Mouse (Mus musculus) activated CD4-positive, CD25-positive, alpha-beta regulatory T cell, adult 4 months (primary cell): ENCODE data around the gene H2-DMa. TPM values are rescaled to one million over a fixed set of nuclear protein-coding genes. Genes with fewer than 3 reads are reported as not detected.

Source experiments
- ATAC-seq: one replicate; pipeline ENCODE4 v1.8.0; 2017
- polyA plus RNA-seq, 2 experiments: library from polyadenylated mRNA; unstranded; fragments of 100-300 nt; shearing (Covaris generic); gene quantifications; one replicate each; pipeline ENCODE4 v1.2.1; 2017

H2-DMa gene
- polyA plus RNA-seq, 2 experiments from 2014 or later = 152 to 211 TPM

- ATAC-seq = peak; percentile 28
These were observed 45.0 kb downstream of the H2-DMa start for GRCm38 (mm10) chr17:34164202-34164895.

DNA sequence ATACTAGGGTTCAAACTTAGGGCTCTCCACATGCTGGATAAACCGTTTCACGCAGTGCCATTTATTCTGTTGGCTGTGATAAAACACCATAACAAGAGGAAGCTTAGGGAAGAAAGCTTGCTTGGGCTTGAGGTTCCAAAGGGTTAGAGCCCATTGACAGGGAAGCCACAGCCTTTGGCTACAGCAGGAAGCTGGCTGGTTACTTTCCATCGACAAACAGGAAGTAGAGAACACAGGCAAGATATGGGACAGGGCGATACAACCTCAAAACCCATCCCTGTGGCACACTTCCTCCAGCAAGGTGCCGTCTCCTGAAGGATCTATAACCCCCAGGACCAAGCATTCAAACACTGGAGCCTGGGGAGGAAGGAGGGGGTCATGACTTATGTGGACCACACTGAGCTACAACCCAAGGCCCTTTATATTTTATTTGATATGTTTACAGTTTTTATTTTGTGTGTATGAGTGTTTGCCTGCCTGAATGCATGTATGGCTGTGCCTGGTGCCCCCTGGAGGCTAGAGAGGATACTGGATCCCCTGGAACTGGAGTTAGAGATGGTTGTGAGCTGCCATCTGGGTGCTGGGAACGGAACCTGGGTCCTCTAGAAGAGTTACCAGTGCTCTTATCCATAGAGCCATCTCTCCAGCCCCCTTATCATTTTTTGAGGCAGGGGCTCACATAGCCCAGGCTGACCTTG lies 45.8 kb downstream of the H2-DMa start:
- ATAC-seq = no peak

- ATAC-seq = no peak
These were observed 49.9 kb downstream of the H2-DMa start for GRCm38 (mm10) chr17:34169279-34169678.

- no peak for ATAC-seq
These were observed 51.1 kb downstream of the H2-DMa start for GRCm38 (mm10) chr17:34170487-34170876.

DNA sequence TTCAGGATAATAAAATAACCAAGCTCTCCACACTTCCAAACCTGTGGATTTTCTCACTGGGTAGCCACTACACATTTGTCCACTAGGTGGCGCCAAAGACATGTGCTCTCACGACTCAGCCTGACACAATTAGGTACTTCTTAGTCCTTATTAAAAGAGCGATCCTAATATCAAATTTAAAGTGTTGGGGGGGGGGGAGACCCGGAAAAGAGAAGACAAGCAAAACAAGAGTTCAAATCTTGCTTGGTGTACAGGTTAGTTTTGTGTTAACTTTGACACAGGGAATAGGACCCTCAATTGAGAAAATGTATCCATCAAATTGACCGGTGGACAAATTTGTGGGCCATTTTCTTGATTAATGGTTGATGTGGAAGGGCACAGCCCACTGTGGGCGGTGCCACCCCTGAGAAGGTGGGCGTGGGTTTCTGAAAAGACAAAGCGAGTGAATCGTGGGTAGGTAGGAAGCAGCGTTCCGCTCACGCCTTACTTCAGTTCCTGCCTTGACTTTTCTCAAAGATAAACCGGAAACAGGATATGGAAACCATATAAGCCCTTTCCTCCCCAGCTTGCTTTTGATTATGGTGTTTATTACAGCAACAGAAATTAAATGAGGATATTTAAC lies 51.6 kb downstream of the H2-DMa start:
- ATAC-seq = peak; percentile 94

- no peak for ATAC-seq
These were observed 53.2 kb downstream of the H2-DMa start for GRCm38 (mm10) chr17:34172528-34172927.

DNA sequence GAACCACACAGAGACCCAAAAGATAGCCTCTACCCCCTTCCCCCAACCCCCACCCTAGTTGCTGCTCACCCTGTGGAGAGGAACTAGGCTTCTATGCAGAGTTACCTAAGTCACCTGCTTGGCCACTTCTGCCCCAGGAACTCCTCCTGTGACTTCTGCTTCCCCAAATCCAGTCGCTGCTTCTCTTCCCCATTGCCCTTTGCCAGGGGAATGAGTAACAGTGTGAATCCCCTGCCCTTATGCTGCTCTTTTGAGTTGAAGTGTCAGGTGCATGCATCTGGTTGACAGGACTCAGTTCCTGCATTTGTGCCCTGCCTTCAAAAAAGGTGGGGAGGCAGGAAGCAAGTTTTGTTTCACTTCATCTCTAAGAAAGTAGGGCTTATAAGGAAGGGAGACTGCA lies 54.7 kb downstream of the H2-DMa start:
- no peak for ATAC-seq

GRCm38 (mm10) chr17:34177179-34177578 lies 57.8 kb downstream of the H2-DMa start:
- ATAC-seq = no peak

- no peak for ATAC-seq
These were observed 59.7 kb downstream of the H2-DMa start for GRCm38 (mm10) chr17:34179019-34179418.

- no peak for ATAC-seq
These were observed 60.8 kb downstream of the H2-DMa start for GRCm38 (mm10) chr17:34179913-34180859.

DNA sequence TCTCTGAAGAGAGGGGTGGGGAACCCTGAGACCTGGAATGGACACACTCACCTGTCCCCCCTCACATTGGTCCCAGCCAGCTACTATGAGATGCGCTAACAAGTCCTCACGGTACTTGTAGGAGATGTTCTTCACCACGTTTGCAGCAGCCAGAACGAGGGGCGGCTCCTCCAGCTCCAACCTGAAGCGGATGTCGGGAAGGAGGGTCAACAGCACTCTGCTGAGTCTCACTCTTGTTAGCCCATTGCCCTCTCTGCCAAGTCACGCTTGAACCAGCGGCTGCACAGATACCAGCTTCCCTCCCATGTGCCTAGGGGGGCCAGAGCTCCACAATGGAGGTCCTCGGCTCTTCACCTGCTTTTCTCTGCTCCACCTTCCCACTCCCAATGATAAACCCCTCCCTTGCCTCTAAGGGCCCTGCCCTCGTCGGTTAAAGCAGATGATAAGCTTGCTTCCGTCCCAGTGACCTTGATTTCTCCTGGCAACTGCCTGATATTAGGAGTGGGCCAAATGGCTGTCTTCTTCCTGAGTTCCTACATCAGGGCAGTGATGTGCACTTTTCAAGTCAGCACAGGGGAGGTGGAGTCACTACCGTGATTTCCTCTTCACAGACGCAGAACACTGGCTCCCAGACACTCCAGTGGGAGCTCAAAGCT lies 64.4 kb downstream of the H2-DMa start:
- ATAC-seq = no peak

- no peak for ATAC-seq
These were observed 66.2 kb downstream of the H2-DMa start for GRCm38 (mm10) chr17:34185526-34185925.

- peak; percentile 43 for ATAC-seq
These were observed 67.5 kb downstream of the H2-DMa start for GRCm38 (mm10) chr17:34186885-34187260.

DNA sequence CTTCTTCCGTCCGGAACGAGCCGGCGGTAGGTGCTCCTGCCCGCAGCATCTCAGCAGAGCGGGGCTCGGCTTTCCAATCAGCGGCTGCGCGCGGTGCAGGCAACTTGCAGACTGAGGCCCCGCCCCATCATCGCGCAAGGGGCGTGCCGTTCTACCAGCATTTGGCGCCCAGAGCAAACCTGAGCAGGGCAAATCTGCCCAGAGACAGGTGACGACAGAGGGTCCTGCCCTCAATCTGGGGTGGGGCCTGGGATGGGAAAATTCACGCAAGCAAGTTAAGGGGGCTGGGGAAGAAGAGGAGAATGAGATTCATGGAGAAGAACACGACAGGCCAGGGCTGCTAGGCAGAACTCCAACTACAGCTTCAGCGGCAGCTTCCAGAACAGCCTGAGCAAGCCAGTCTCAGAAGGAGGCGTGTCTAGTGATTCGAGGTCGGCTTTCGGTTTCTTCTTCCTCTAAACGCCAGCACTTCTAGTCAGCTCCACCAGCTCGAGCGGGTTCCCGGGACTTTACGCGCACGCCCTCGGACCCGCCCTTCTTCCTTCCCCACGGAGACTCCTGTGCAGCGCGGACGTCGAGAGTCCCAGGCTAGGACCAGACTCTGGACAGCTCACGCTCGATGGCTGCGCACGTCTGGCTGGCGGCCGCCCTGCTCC lies 68.0 kb downstream of the H2-DMa start, which contains the start of the genes Tap1 and Psmb9:
Gene Tap1 (plus strand): TSS at position 293 of the 656 bp plus-strand sequence.
Gene Psmb9 (minus strand): TSS at position 504 of the 656 bp plus-strand sequence.
- peak; percentile 88 for ATAC-seq

DNA sequence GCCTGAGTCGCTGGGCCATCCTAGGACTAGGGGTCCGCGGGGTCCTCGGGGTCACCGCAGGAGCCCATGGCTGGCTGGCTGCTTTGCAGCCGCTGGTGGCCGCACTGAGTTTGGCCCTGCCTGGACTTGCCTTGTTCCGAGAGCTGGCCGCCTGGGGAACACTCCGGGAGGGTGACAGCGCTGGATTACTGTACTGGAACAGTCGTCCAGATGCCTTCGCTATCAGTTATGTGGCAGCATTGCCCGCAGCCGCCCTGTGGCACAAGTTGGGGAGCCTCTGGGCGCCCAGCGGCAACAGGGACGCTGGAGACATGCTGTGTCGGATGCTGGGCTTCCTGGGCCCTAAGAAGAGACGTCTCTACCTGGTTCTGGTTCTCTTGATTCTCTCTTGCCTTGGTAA lies 68.7 kb downstream of the H2-DMa start:
- no peak for ATAC-seq

Other genes starting within 250 kb of the H2-DMa start
- not detected for gene Gm7029, start 245.7 kb upstream of the H2-DMa start, polyA plus RNA-seq
- gene Kifc1, start 228.9 kb upstream of the H2-DMa start, polyA plus RNA-seq = 1 to 10 TPM; 1.5 to 2.5 TPM
- 10 to 100 TPM in 1 of 2 experiments, 1 to 10 TPM in 1; 6.5 to 15.4 TPM for gene Platr17, start 214.4 kb upstream of the H2-DMa start, polyA plus RNA-seq
- 100 to 1,000 TPM in 1 of 2 experiments, 10 to 100 TPM in 1; 97.4 to 149 TPM for gene Daxx, start 210.1 kb upstream of the H2-DMa start, polyA plus RNA-seq
- gene Tapbp, start 203.6 kb upstream of the H2-DMa start, polyA plus RNA-seq = 100 to 1,000 TPM; 299 to 436 TPM
- gene Zbtb22, start 203.6 kb upstream of the H2-DMa start, polyA plus RNA-seq = 1 to 10 TPM; 4.1 to 4.7 TPM
- 10 to 100 TPM; 26.5 to 34.3 TPM for gene Rgl2, start 190.0 kb upstream of the H2-DMa start, polyA plus RNA-seq
- gene Pfdn6, start 179.2 kb upstream of the H2-DMa start, polyA plus RNA-seq = 100 to 1,000 TPM; 113 to 146 TPM
- gene Wdr46, start 178.9 kb upstream of the H2-DMa start, polyA plus RNA-seq = 10 to 100 TPM; 11.8 to 16.6 TPM
- 10 to 100 TPM; 18.7 to 19.0 TPM for gene B3galt4, start 168.1 kb upstream of the H2-DMa start, polyA plus RNA-seq
- gene Vps52, start 163.7 kb upstream of the H2-DMa start, polyA plus RNA-seq = 10 to 100 TPM; 25.1 to 28.2 TPM
- gene Rps18, start 163.5 kb upstream of the H2-DMa start, polyA plus RNA-seq = 1,000 to 10,000 TPM; 6,680 to 7,218 TPM
- gene H2-K1, start 119.2 kb upstream of the H2-DMa start, polyA plus RNA-seq = 1,000 to 10,000 TPM; 4,668 to 6,585 TPM
- gene Ring1, start 94.9 kb upstream of the H2-DMa start, polyA plus RNA-seq = 1 to 10 TPM; 2.2 to 3.4 TPM
- gene H2-Ke6, start 91.5 kb upstream of the H2-DMa start, polyA plus RNA-seq = 10 to 100 TPM; 29.3 to 35.2 TPM
- gene Slc39a7, start 87.9 kb upstream of the H2-DMa start, polyA plus RNA-seq = 10 to 100 TPM; 34.6 to 49.4 TPM
- gene Rxrb, start 87.7 kb upstream of the H2-DMa start, polyA plus RNA-seq = 1 to 10 TPM; 7.2 to 9.0 TPM
- gene Col11a2, start 80.1 kb upstream of the H2-DMa start, polyA plus RNA-seq = under 1 TPM; 0.07 to 0.20 TPM
- 10 to 100 TPM; 42.9 to 45.4 TPM for gene H2-Oa, start 27.2 kb upstream of the H2-DMa start, polyA plus RNA-seq
- 100 to 1,000 TPM in 1 of 2 experiments, 10 to 100 TPM in 1; 99.8 to 116 TPM for gene Brd2, start 3.1 kb downstream of the H2-DMa start, polyA plus RNA-seq
- gene H2-DMb2, start 23.8 kb downstream of the H2-DMa start, polyA plus RNA-seq = 10 to 100 TPM in 1 of 2 experiments, 1 to 10 TPM in 1; 4.8 to 19.7 TPM
- 1 to 10 TPM; 1.9 to 3.7 TPM for gene H2-DMb1, start 33.5 kb downstream of the H2-DMa start, polyA plus RNA-seq
- gene Tap1, start 68.0 kb downstream of the H2-DMa start, polyA plus RNA-seq = 100 to 1,000 TPM; 134 to 207 TPM
- gene Psmb9, start 68.2 kb downstream of the H2-DMa start, polyA plus RNA-seq = 100 to 1,000 TPM; 320 to 348 TPM
- gene Psmb8, start 78.2 kb downstream of the H2-DMa start, polyA plus RNA-seq = 1,000 to 10,000 TPM in 1 of 2 experiments, 100 to 1,000 TPM in 1; 892 to 1,228 TPM
- 100 to 1,000 TPM in 1 of 2 experiments, 10 to 100 TPM in 1; 68.0 to 148 TPM for gene Tap2, start 84.0 kb downstream of the H2-DMa start, polyA plus RNA-seq
- 10 to 100 TPM; 57.3 to 70.9 TPM for gene H2-Ob, start 119.4 kb downstream of the H2-DMa start, polyA plus RNA-seq
- gene H2-Ab1, start 138.1 kb downstream of the H2-DMa start, polyA plus RNA-seq = 10 to 100 TPM in 1 of 2 experiments, 1 to 10 TPM in 1; 3.7 to 69.9 TPM
- 10 to 100 TPM in 1 of 2 experiments, 1 to 10 TPM in 1; 4.0 to 79.3 TPM for gene H2-Aa, start 168.3 kb downstream of the H2-DMa start, polyA plus RNA-seq
- gene H2-Eb1, start 186.3 kb downstream of the H2-DMa start, polyA plus RNA-seq = 10 to 100 TPM in 1 of 2 experiments, 1 to 10 TPM in 1; 5.2 to 64.7 TPM
- gene H2-Eb2, start 206.1 kb downstream of the H2-DMa start, polyA plus RNA-seq = under 1 TPM; 0.13 to 0.36 TPM
- under 1 TPM; 0.17 to 0.42 TPM for gene Btnl2, start 235.3 kb downstream of the H2-DMa start, polyA plus RNA-seq